Mouse (Mus musculus) hindbrain, embryonic 10.5 days (tissue): ENCODE data around the gene Plch2. TPM values are rescaled to one million over a fixed set of nuclear protein-coding genes. Genes with fewer than 3 reads are reported as not detected.

Source experiments
- DNase-seq: peaks from one replicate; pipeline ENCODE4 v3.0.0-alpha.2; 2017; ENCODE audit warnings: low spot score
- H3K27ac ChIP-seq: fragments of 300-500 bp; sonication (generic); 2 replicates; pipeline ENCODE4 v1.5.1; 2016; ENCODE audit warnings: mild to moderate bottlenecking, moderate library complexity
- H3K27me3 ChIP-seq: fragments of 300-500 bp; sonication (generic); 2 replicates; pipeline ENCODE4 v1.6.1; 2016; ENCODE audit warnings: mild to moderate bottlenecking; ENCODE audit not compliant: poor library complexity, insufficient read depth, severe bottlenecking
- H3K36me3 ChIP-seq: fragments of 300-500 bp; sonication (generic); 2 replicates; pipeline ENCODE4 v1.6.1; 2016; ENCODE audit warnings: mild to moderate bottlenecking, moderate library complexity
- H3K4me1 ChIP-seq: fragments of 300-500 bp; sonication (generic); replicated peaks from 2 replicates; pipeline ENCODE4 v1.6.1; 2016; ENCODE audit warnings: mild to moderate bottlenecking
- H3K4me3 ChIP-seq: fragments of 300-500 bp; sonication (generic); 2 replicates; pipeline ENCODE4 v1.5.1; 2016; ENCODE audit warnings: mild to moderate bottlenecking, moderate library complexity
- H3K9me3 ChIP-seq: fragments of 300-500 bp; sonication (generic); 2 replicates; pipeline ENCODE4 v1.6.1; 2016; ENCODE audit warnings: mild to moderate bottlenecking, moderate library complexity
- WGBS: fragments of 180-500 bp; shearing (Covaris S2); methylation state at CpG from one replicate; pipeline ENCODE4 v1.1.7; 2016; 5-methylcytosine and 5-hydroxymethylcytosine counted together
- polyA plus RNA-seq: library from polyadenylated mRNA; unstranded; fragments of >200 nt; fragmentation: Nextera tagmentation; extraction: Ambion mirVana; gene quantifications from 2 replicates; pipeline ENCODE4 v1.2.1, GENCODE M21; 2016

The Plch2 gene
- polyA plus RNA-seq, 1 experiment from 2014 or later = 2.6 TPM

GRCm38 (mm10) chr4:154958171-154958570, 98.4 kb downstream of the Plch2 start:
- Histone ChIP-seq H3K4me1 (peaks cover 100% of the 10 kb centered on the region), H3K4me3 (peak overlapping the region; percentile 91), H3K27ac (peak overlapping the region; percentile 97), H3K36me3 (peaks cover 21% of the 10 kb centered on the region), H3K27me3 (peaks cover 95% of the 10 kb centered on the region), H3K9me3 (no peaks in the 10 kb centered on the region)
- WGBS = under 1% methylated on average over 15 of the region's 15 CpGs
- peak; percentile 92 for DNase-seq

- H3K9me3 ChIP-seq = no peaks in the 10 kb centered on the region
- peak overlapping the region; percentile 97 for H3K27ac ChIP-seq
- H3K36me3 ChIP-seq = peaks cover 14% of the 10 kb centered on the region
- peaks cover 95% of the 10 kb centered on the region for H3K27me3 ChIP-seq
- WGBS = 36% methylated on average over 13 of the region's 13 CpGs
- no peak for DNase-seq
- H3K4me3 ChIP-seq = peak overlapping the region; percentile 91
- peaks cover 100% of the 10 kb centered on the region for H3K4me1 ChIP-seq
These were observed 99.1 kb downstream of the Plch2 start for GRCm38 (mm10) chr4:154957289-154957993.

GRCm38 (mm10) chr4:154956604-154957003, 100.0 kb downstream of the Plch2 start:
- no peak for DNase-seq
- peak overlapping the region; percentile 91; the same call in 1 of the 2 replicates for H3K4me3 ChIP-seq
- H3K36me3 ChIP-seq = peaks cover 5% of the 10 kb centered on the region
- H3K4me1 ChIP-seq = peaks cover 100% of the 10 kb centered on the region
- H3K9me3 ChIP-seq = no peaks in the 10 kb centered on the region
- H3K27me3 ChIP-seq = peaks cover 95% of the 10 kb centered on the region
- 19% methylated on average over 9 of the region's 9 CpGs for WGBS
- H3K27ac ChIP-seq = peak overlapping the region; percentile 97

GRCm38 (mm10) chr4:154952461-154953241, 103.9 kb downstream of the Plch2 start:
- no peaks in the 10 kb centered on the region for H3K9me3 ChIP-seq
- 1% methylated on average over 26 of the region's 26 CpGs for WGBS
- H3K27me3 ChIP-seq = peaks cover 93% of the 10 kb centered on the region
- DNase-seq = peak; percentile 90
- peaks cover 98% of the 10 kb centered on the region for H3K4me1 ChIP-seq
- no peaks in the 10 kb centered on the region for H3K36me3 ChIP-seq
- H3K27ac ChIP-seq = peak overlapping the region; percentile 83
- peak overlapping the region; percentile 36 for H3K4me3 ChIP-seq

GRCm38 (mm10) chr4:154949589-154949982, 107.0 kb downstream of the Plch2 start:
- Histone ChIP-seq H3K27ac (peak overlapping the region; percentile 88), H3K4me3 (peak overlapping the region; percentile 36), H3K27me3 (peaks cover 66% of the 10 kb centered on the region), H3K36me3 (no peaks in the 10 kb centered on the region), H3K9me3 (no peaks in the 10 kb centered on the region), H3K4me1 (peaks cover 95% of the 10 kb centered on the region)
- 9% methylated on average over 16 of the region's 16 CpGs for WGBS
- peak; percentile 83 for DNase-seq

GRCm38 (mm10) chr4:154948940-154949588, 107.5 kb downstream of the Plch2 start:
- no peaks in the 10 kb centered on the region for H3K36me3 ChIP-seq
- no peak for DNase-seq
- peaks cover 61% of the 10 kb centered on the region for H3K27me3 ChIP-seq
- H3K27ac ChIP-seq = peak overlapping the region; percentile 88
- 48% methylated on average over 6 of the region's 6 CpGs for WGBS
- peak overlapping the region; percentile 36 for H3K4me3 ChIP-seq
- H3K9me3 ChIP-seq = no peaks in the 10 kb centered on the region
- H3K4me1 ChIP-seq = peaks cover 94% of the 10 kb centered on the region

GRCm38 (mm10) chr4:154948066-154948939, 108.3 kb downstream of the Plch2 start:
- Histone ChIP-seq H3K4me1 (peaks cover 94% of the 10 kb centered on the region), H3K9me3 (no peaks in the 10 kb centered on the region), H3K36me3 (no peaks in the 10 kb centered on the region), H3K4me3 (peak overlapping the region; percentile 36), H3K27me3 (peaks cover 54% of the 10 kb centered on the region), H3K27ac (peak overlapping the region; percentile 88)
- WGBS = 48% methylated on average over 14 of the region's 14 CpGs
- peak; percentile 56 for DNase-seq

- peaks cover 77% of the 10 kb centered on the region for H3K4me1 ChIP-seq
- peaks cover 5% of the 10 kb centered on the region; the same call in 1 of the 2 replicates for H3K9me3 ChIP-seq
- H3K36me3 ChIP-seq = no peaks in the 10 kb centered on the region
- 3% methylated on average over 8 of the region's 8 CpGs for WGBS
- H3K27me3 ChIP-seq = peaks cover 34% of the 10 kb centered on the region
- H3K27ac ChIP-seq = peak overlapping the region; percentile 87
- DNase-seq = peak; percentile 88
- H3K4me3 ChIP-seq = peak overlapping the region; percentile 54
These were observed 110.3 kb downstream of the Plch2 start for GRCm38 (mm10) chr4:154946319-154946718.

GRCm38 (mm10) chr4:154944121-154944590, 112.4 kb downstream of the Plch2 start:
- Histone ChIP-seq H3K4me3 (0 out of 2 replicates have a peak overlapping the region, but pooled peaks have one; percentile 23), H3K27ac (peak overlapping the region; percentile 67), H3K27me3 (peaks cover 12% of the 10 kb centered on the region), H3K9me3 (peaks cover 5% of the 10 kb centered on the region; the same call in 1 of the 2 replicates), H3K36me3 (no peaks in the 10 kb centered on the region), H3K4me1 (peaks cover 55% of the 10 kb centered on the region)
- peak; percentile 79 for DNase-seq
- 11% methylated on average over 2 of the region's 2 CpGs for WGBS

- peak overlapping the region; percentile 67 for H3K27ac ChIP-seq
- peaks cover 5% of the 10 kb centered on the region; the same call in 1 of the 2 replicates for H3K9me3 ChIP-seq
- H3K4me1 ChIP-seq = peaks cover 48% of the 10 kb centered on the region
- H3K27me3 ChIP-seq = peaks cover 5% of the 10 kb centered on the region
- H3K36me3 ChIP-seq = no peaks in the 10 kb centered on the region
- peak overlapping the region; percentile 23 for H3K4me3 ChIP-seq
- WGBS = 89% methylated on average over 6 of the region's 6 CpGs
- no peak for DNase-seq
These were observed 113.1 kb downstream of the Plch2 start for GRCm38 (mm10) chr4:154943323-154944039.

GRCm38 (mm10) chr4:154942632-154943322, 113.8 kb downstream of the Plch2 start:
- Histone ChIP-seq H3K4me1 (peaks cover 43% of the 10 kb centered on the region), H3K9me3 (peaks cover 5% of the 10 kb centered on the region; the same call in 1 of the 2 replicates), H3K27me3 (no peaks in the 10 kb centered on the region), H3K36me3 (no peaks in the 10 kb centered on the region), H3K27ac (no peak overlapping the region), H3K4me3 (no peak overlapping the region)
- DNase-seq = no peak
- WGBS = 87% methylated on average over 10 of the region's 10 CpGs
